Mouse (Mus musculus) C2C12 (cell line): ENCODE data around the gene C3ar1.

Experiments
- CTCF ChIP-seq: IDR thresholded peaks from one replicate; pipeline ENCODE4 v1.5.1; 2011; ENCODE audit not compliant: control insufficient read depth, insufficient read depth, insufficient read length
- MAX ChIP-seq: IDR thresholded peaks from one replicate; pipeline ENCODE4 v1.6.1; 2011; ENCODE audit warnings: mild to moderate bottlenecking, control low read depth

- no peak for TF ChIP-seq MAX
- no peak for TF ChIP-seq CTCF
These were observed 31.9 kb downstream of the C3ar1 start for GRCm38 (mm10) chr6:122824086-122824485.
